Mouse (Mus musculus) heart, embryonic 14.5 days (tissue): Measurements from ENCODE around the gene Hacl1. TPM values are rescaled to one million over a fixed set of nuclear protein-coding genes. Genes with fewer than 3 reads are reported as not detected.

Experiments used
- ATAC-seq: fragments of 200-750 bp; cut with Nextera tagmentation; 2 replicates; pipeline ENCODE4 v1.8.0; 2017; ENCODE audit warnings: low read depth, moderate TSS enrichment; ENCODE audit not compliant: insufficient number of reproducible peaks, insufficient read depth, low FRiP score
- H3K27ac ChIP-seq, 2 experiments: fragments of 200-500 bp in 1 of 2; fragments of 300-500 bp in 1 of 2; sonication (generic) in 1 of 2; replicated peaks in 1 of 2; 2 replicates each; pipeline ENCODE4 v1.5.1; 2012 to 2014; ENCODE audit warnings: low read depth in 2 of 2, low read length in 2 of 2, control low read depth in 1 of 2, mild to moderate bottlenecking in 1 of 2, mixed read lengths in 1 of 2; ENCODE audit not compliant: control insufficient read depth in 1 of 2, insufficient read depth in 1 of 2
- H3K27me3 ChIP-seq: fragments of 300-500 bp; sonication (generic); 2 replicates; pipeline ENCODE4 v1.6.1; 2014; ENCODE audit warnings: mild to moderate bottlenecking, low read length, control low read depth; ENCODE audit not compliant: control insufficient read depth, insufficient read depth
- H3K36me3 ChIP-seq: fragments of 300-500 bp; sonication (generic); 2 replicates; pipeline ENCODE4 v1.6.1; 2014; ENCODE audit warnings: mild to moderate bottlenecking, control low read depth, low read length, mixed read lengths; ENCODE audit not compliant: control insufficient read depth, insufficient read depth
- H3K4me1 ChIP-seq, 2 experiments: fragments of 200-500 bp in 1 of 2; fragments of 300-500 bp in 1 of 2; sonication (generic) in 1 of 2; 2 replicates each; pipeline ENCODE4 v1.6.1; 2012 to 2014; ENCODE audit warnings: low read length in 2 of 2, control low read depth in 1 of 2, mixed read lengths in 1 of 2; ENCODE audit not compliant: control insufficient read depth in 2 of 2, insufficient read depth in 2 of 2
- H3K4me2 ChIP-seq: fragments of 300-500 bp; sonication (generic); 2 replicates; pipeline ENCODE4 v1.6.1; 2014; ENCODE audit warnings: mild to moderate bottlenecking, low read length
- H3K4me3 ChIP-seq, 2 experiments: fragments of 200-500 bp in 1 of 2; fragments of 300-500 bp in 1 of 2; sonication (generic) in 1 of 2; 2 replicates each; pipeline ENCODE4 v1.5.1; 2012 to 2014; ENCODE audit warnings: low read length in 2 of 2, mild to moderate bottlenecking in 2 of 2, control low read depth in 1 of 2, low read depth in 1 of 2, moderate library complexity in 1 of 2; ENCODE audit not compliant: control insufficient read depth in 1 of 2, insufficient read depth in 1 of 2
- H3K9ac ChIP-seq: fragments of 300-500 bp; sonication (generic); 2 replicates; pipeline ENCODE4 v1.6.1; 2014; ENCODE audit warnings: mild to moderate bottlenecking, low read length
- H3K9me3 ChIP-seq: fragments of 300-500 bp; sonication (generic); 2 replicates; pipeline ENCODE4 v1.6.1; 2016; ENCODE audit warnings: low read length, control low read depth; ENCODE audit not compliant: control insufficient read depth
- WGBS: fragments of 180-500 bp; shearing (Covaris S2); extraction: QIAGEN DNeasy Blood & Tissue Kit; methylation state at CpG from one replicate; pipeline ENCODE4 v1.1.7; 2014; 5-methylcytosine and 5-hydroxymethylcytosine counted together
- polyA plus RNA-seq: library from polyadenylated mRNA; unstranded; fragments of >200 nt; fragmentation: Nextera tagmentation; extraction: Ambion mirVana; gene quantifications from 2 replicates; pipeline ENCODE4 v1.2.1, GENCODE M21; 2014

Gene Hacl1
- polyA plus RNA-seq, 1 experiment from 2014 or later, result 14.3 TPM

- Histone ChIP-seq H3K36me3 (no peaks in the 10 kb centered on the region), H3K27ac (no peak overlapping the region), H3K4me1 (no peaks in the 10 kb centered on the region), H3K9me3 (no peaks in the 10 kb centered on the region), H3K27me3 (no peaks in the 10 kb centered on the region), H3K9ac (no peak overlapping the region), H3K4me2 (no peak overlapping the region), H3K4me3 (no peak overlapping the region)
- ATAC-seq, result no peak
- WGBS, result 89% methylated on average over 4 of the region's 4 CpGs
Observed at GRCm38 (mm10) chr14:31597446-31597845, 43.6 kb downstream of the Hacl1 start.

- H3K27me3 ChIP-seq, result no peaks in the 10 kb centered on the region
Observed at GRCm38 (mm10) chr14:31596408-31596807, 44.7 kb downstream of the Hacl1 start.

GRCm38 (mm10) chr14:31594693-31595092, 46.4 kb downstream of the Hacl1 start:
- ATAC-seq, result no peak
- 65% methylated on average over 3 of the region's 3 CpGs for WGBS
- Histone ChIP-seq H3K4me3 (no peak overlapping the region), H3K9me3 (no peaks in the 10 kb centered on the region), H3K4me2 (no peak overlapping the region), H3K27ac (no peak overlapping the region), H3K9ac (no peak overlapping the region), H3K36me3 (no peaks in the 10 kb centered on the region), H3K27me3 (no peaks in the 10 kb centered on the region), H3K4me1 (no peaks in the 10 kb centered on the region)

More at GRCm38 (mm10) chr14:31596408-31596807, 44.7 kb downstream of the Hacl1 start:
- no peaks in the 10 kb centered on the region for H3K4me1 ChIP-seq
- no peak overlapping the region for H3K4me3 ChIP-seq
- ATAC-seq, result no peak
- no peak overlapping the region for H3K27ac ChIP-seq
- H3K36me3 ChIP-seq, result no peaks in the 10 kb centered on the region
- no peak overlapping the region for H3K9ac ChIP-seq
- H3K4me2 ChIP-seq, result no peak overlapping the region
- no peaks in the 10 kb centered on the region for H3K9me3 ChIP-seq
- 74% methylated on average over 7 of the region's 7 CpGs for WGBS

GRCm38 (mm10) chr14:31593036-31593435, 48.0 kb downstream of the Hacl1 start:
- no peaks in the 10 kb centered on the region for H3K4me1 ChIP-seq
- no peak overlapping the region for H3K4me2 ChIP-seq
- no peak overlapping the region for H3K27ac ChIP-seq
- no peak for ATAC-seq
- no peak overlapping the region for H3K9ac ChIP-seq
- no peaks in the 10 kb centered on the region for H3K27me3 ChIP-seq
- 67% methylated on average over 2 of the region's 2 CpGs for WGBS
- H3K4me3 ChIP-seq, result no peak overlapping the region
- no peaks in the 10 kb centered on the region for H3K36me3 ChIP-seq
- no peaks in the 10 kb centered on the region for H3K9me3 ChIP-seq

- H3K4me3 ChIP-seq, result no peak within 1 kb of the TSS
Observed at GRCm38 (mm10) chr14:31591243-31591642, 49.8 kb downstream of the Hacl1 start, which contains the start of gene Colq. TSS of gene Colq (minus strand) at chr14:31591343.

GRCm38 (mm10) chr14:31586451-31586850, 54.6 kb downstream of the Hacl1 start:
- H3K4me1 ChIP-seq, result no peaks in the 10 kb centered on the region
- no peaks in the 10 kb centered on the region for H3K36me3 ChIP-seq
- no peak overlapping the region for H3K4me2 ChIP-seq
- H3K4me3 ChIP-seq, result no peak overlapping the region
- H3K27ac ChIP-seq, result no peak overlapping the region
- no peak for ATAC-seq
- 82% methylated on average over 8 of the region's 8 CpGs for WGBS
- H3K9me3 ChIP-seq, result no peaks in the 10 kb centered on the region
- no peak overlapping the region for H3K9ac ChIP-seq
- H3K27me3 ChIP-seq, result no peaks in the 10 kb centered on the region

More at GRCm38 (mm10) chr14:31591243-31591642, 49.8 kb downstream of the Hacl1 start, which contains the start of gene Colq:
- Histone ChIP-seq H3K4me1 (no peaks in the 10 kb centered on the region), H3K9ac (no peak within 1 kb of the TSS), H3K36me3 (no peaks in the 10 kb centered on the region), H3K9me3 (no peaks in the 10 kb centered on the region), H3K27me3 (no peaks in the 10 kb centered on the region), H3K27ac (no peak within 1 kb of the TSS), H3K4me2 (no peak within 1 kb of the TSS)
- WGBS, result 76% methylated on average over 3 of the region's 3 CpGs
- no peak for ATAC-seq

- no peak overlapping the region for H3K4me3 ChIP-seq
- 89% methylated on average over 8 of the region's 9 CpGs for WGBS
- no peak for ATAC-seq
Observed at GRCm38 (mm10) chr14:31583082-31583481, 58.0 kb downstream of the Hacl1 start.

More at GRCm38 (mm10) chr14:31583082-31583481, 58.0 kb downstream of the Hacl1 start:
- H3K27ac ChIP-seq, result no peak overlapping the region
- H3K4me1 ChIP-seq, result peaks cover 2 to 7% of the 10 kb centered on the region in 2 experiments; a peak in 2 of 4 replicates
- H3K9ac ChIP-seq, result no peak overlapping the region
- no peaks in the 10 kb centered on the region for H3K9me3 ChIP-seq
- H3K36me3 ChIP-seq, result no peaks in the 10 kb centered on the region
- no peak overlapping the region for H3K4me2 ChIP-seq
- H3K27me3 ChIP-seq, result no peaks in the 10 kb centered on the region
